Mouse (Mus musculus): ENCODE data around the gene Bach1. TPM values are rescaled to one million over a fixed set of nuclear protein-coding genes. Genes with fewer than 3 reads are reported as not detected.

The Bach1 gene
- total RNA-seq, 2 experiments from 2014 or later = 13.8 to 18.0 TPM

GRCm38 (mm10) chr16:87712986-87713693 lies 14.4 kb downstream of the Bach1 start:
- no peak for DNase-seq

- no peak for DNase-seq
Observed at GRCm38 (mm10) chr16:87714550-87714949, 15.8 kb downstream of the Bach1 start.

- no peak for DNase-seq
Observed at GRCm38 (mm10) chr16:87715221-87715620, 16.5 kb downstream of the Bach1 start.

- no peak for DNase-seq
Observed at GRCm38 (mm10) chr16:87716269-87716668, 17.5 kb downstream of the Bach1 start.

- no peak for DNase-seq
Observed at GRCm38 (mm10) chr16:87717046-87717660, 18.4 kb downstream of the Bach1 start.

- DNase-seq = no peak
Observed at GRCm38 (mm10) chr16:87719071-87719470, 20.3 kb downstream of the Bach1 start.

- peak; percentile 81 for DNase-seq
Observed at GRCm38 (mm10) chr16:87719688-87720283, 21.0 kb downstream of the Bach1 start.

- no peak for DNase-seq
Observed at GRCm38 (mm10) chr16:87720851-87721409, 22.2 kb downstream of the Bach1 start.

GRCm38 (mm10) chr16:87722857-87723256 lies 24.1 kb downstream of the Bach1 start:
- no peak for DNase-seq

- DNase-seq = no peak
Observed at GRCm38 (mm10) chr16:87723479-87723878, 24.7 kb downstream of the Bach1 start.

GRCm38 (mm10) chr16:87724826-87725225 lies 26.1 kb downstream of the Bach1 start:
- peak; percentile 4 for DNase-seq

- no peak for DNase-seq
Observed at GRCm38 (mm10) chr16:87725241-87725640, 26.5 kb downstream of the Bach1 start.

- DNase-seq = no peak
Observed at GRCm38 (mm10) chr16:87725963-87726362, 27.2 kb downstream of the Bach1 start.

- DNase-seq = no peak
Observed at GRCm38 (mm10) chr16:87726369-87726768, 27.6 kb downstream of the Bach1 start.

- DNase-seq = no peak
Observed at GRCm38 (mm10) chr16:87727250-87727649, 28.5 kb downstream of the Bach1 start.

- no peak for DNase-seq
Observed at GRCm38 (mm10) chr16:87727918-87728317, 29.2 kb downstream of the Bach1 start.

- peak; percentile 2 for DNase-seq
Observed at GRCm38 (mm10) chr16:87728703-87729102, 30.0 kb downstream of the Bach1 start.

- DNase-seq = no peak
Observed at GRCm38 (mm10) chr16:87729469-87729868, 30.7 kb downstream of the Bach1 start.

GRCm38 (mm10) chr16:87734868-87735381 lies 36.2 kb downstream of the Bach1 start:
- DNase-seq = peak; percentile 1

GRCm38 (mm10) chr16:87736106-87736505 lies 37.4 kb downstream of the Bach1 start:
- no peak for DNase-seq

- DNase-seq = no peak
Observed at GRCm38 (mm10) chr16:87737296-87737695, 38.6 kb downstream of the Bach1 start.

- DNase-seq = peak; percentile 3
Observed at GRCm38 (mm10) chr16:87737842-87738639, 39.3 kb downstream of the Bach1 start.
